Mouse (Mus musculus) liver, adult 2 months (tissue): ENCODE measurements around the gene Garnl3.

ENCODE experiments used
- CTCF ChIP-seq: fragments of 200-500 bp; IDR thresholded peaks from 2 replicates; pipeline ENCODE4 v1.5.1; 2011; ENCODE audit warnings: low read depth, low read length, control low read depth
- POLR2A ChIP-seq: fragments of 200-500 bp; IDR thresholded peaks from 2 replicates; pipeline ENCODE4 v1.6.1; 2011; ENCODE audit warnings: low read length, control low read depth; ENCODE audit not compliant: insufficient read depth; ENCODE audit errors: extremely low read depth

GRCm38 (mm10) chr2:33129696-33130095 lies 1.8 kb downstream of the Garnl3 start:
- no peak for TF ChIP-seq CTCF
- TF ChIP-seq POLR2A = no peak
